In genomic region chr7:5060944-5061773, GRCm38 (mm10) we compare ENCODE assay signal across 8 mouse cellular contexts. TPM values are rescaled to one million over a fixed set of nuclear protein-coding genes. Genes with fewer than 3 reads are reported as not detected.
DNase-seq lines count a peak whose midpoint lies in the region; ATAC-seq lines count a peak whose summit lies in the region.

No protein-coding gene starts in this region.

- peak overlapping the region; percentile 93 for H3K4me3 ChIP-seq in brown adipose tissue, adult 24 weeks (ENCODE audit: insufficient read depth, low read depth, low read length)
- H3K4me3 ChIP-seq in heart, embryonic 13.5 days = peak overlapping the region; percentile 88
- peak overlapping the region; percentile 77 for H3K4me3 ChIP-seq in liver, embryonic 12.5 days
- peak overlapping the region; percentile 56 for H3K4me3 ChIP-seq in stomach, embryonic 15.5 days (replicated peaks)

- peaks cover 10% of the 10 kb centered on the region for H3K36me3 ChIP-seq in heart, embryonic 13.5 days
- H3K36me3 ChIP-seq in liver, embryonic 12.5 days = peaks cover 20% of the 10 kb centered on the region
- no peaks in the 10 kb centered on the region; the same call in 1 of the 2 replicates for H3K36me3 ChIP-seq in stomach, embryonic 15.5 days

- peak; percentile 99 for DNase-seq in CD4-positive, CD25-positive, alpha-beta regulatory T cell, adult 2 months (ENCODE audit: low read depth, low spot score)
- peak; percentile 68 for DNase-seq in fat pad, adult 2 months (ENCODE audit: extremely low read depth, low read depth, low spot score)
- peak; percentile 99 for DNase-seq in kidney, postnatal 10 days
- DNase-seq in natural killer cell, adult 2 months (ENCODE audit: low spot score in 2 of 2) = peak; percentile 98

- H3K4me2 ChIP-seq in heart, embryonic 13.5 days = peak overlapping the region; percentile 96
- H3K4me2 ChIP-seq in liver, embryonic 12.5 days = peak overlapping the region; percentile 96
- peak overlapping the region; percentile 75 for H3K4me2 ChIP-seq in stomach, embryonic 15.5 days

- ATAC-seq in heart, embryonic 13.5 days (ENCODE audit: extremely low read depth, insufficient number of reproducible peaks, low FRiP score, low TSS enrichment) = peak; percentile 76
- ATAC-seq in liver, embryonic 12.5 days = peak; percentile 85
- ATAC-seq in stomach, embryonic 15.5 days (ENCODE audit: insufficient read depth, low FRiP score, low read depth) = peak; percentile 90

- H3K27ac ChIP-seq in brown adipose tissue, adult 24 weeks (replicated peaks; ENCODE audit: low read depth, low read length) = peak overlapping the region; percentile 99
- H3K27ac ChIP-seq in heart, embryonic 13.5 days (replicated peaks) = peak overlapping the region; percentile 99
- peak overlapping the region; percentile 99 for H3K27ac ChIP-seq in liver, embryonic 12.5 days
- peak overlapping the region; percentile 100 for H3K27ac ChIP-seq in stomach, embryonic 15.5 days

- H3K27me3 ChIP-seq in heart, embryonic 13.5 days (replicated peaks) = peaks cover 33% of the 10 kb centered on the region
- H3K27me3 ChIP-seq in liver, embryonic 12.5 days (replicated peaks) = peaks cover 34% of the 10 kb centered on the region
- H3K27me3 ChIP-seq in stomach, embryonic 15.5 days (replicated peaks) = peaks cover 22% of the 10 kb centered on the region

- under 1% methylated on average over 60 of the region's 60 CpGs for WGBS in heart, embryonic 13.5 days
- 0% methylated on average over 60 of the region's 60 CpGs for WGBS in liver, embryonic 12.5 days (ENCODE audit: insufficient replicate concordance)
- under 1% methylated on average over 60 of the region's 60 CpGs for WGBS in stomach, embryonic 15.5 days

- H3K9ac ChIP-seq in heart, embryonic 13.5 days = peak overlapping the region; percentile 97
- H3K9ac ChIP-seq in liver, embryonic 12.5 days = peak overlapping the region; percentile 94
- H3K9ac ChIP-seq in stomach, embryonic 15.5 days = peak overlapping the region; percentile 87

- no peaks in the 10 kb centered on the region for H3K9me3 ChIP-seq in heart, embryonic 13.5 days
- no peaks in the 10 kb centered on the region for H3K9me3 ChIP-seq in liver, embryonic 12.5 days (replicated peaks)
- H3K9me3 ChIP-seq in stomach, embryonic 15.5 days = no peaks in the 10 kb centered on the region

- H3K4me1 ChIP-seq in brown adipose tissue, adult 24 weeks (ENCODE audit: control insufficient read depth, insufficient read depth, insufficient read length, low read length) = peaks cover 9% of the 10 kb centered on the region; the same call in 1 of the 2 replicates
- peaks cover 49% of the 10 kb centered on the region for H3K4me1 ChIP-seq in heart, embryonic 13.5 days
- H3K4me1 ChIP-seq in liver, embryonic 12.5 days = peaks cover 46% of the 10 kb centered on the region
- peaks cover 37% of the 10 kb centered on the region for H3K4me1 ChIP-seq in stomach, embryonic 15.5 days

RNA-seq across cellular contexts. Expression of gene U2af2, which starts 0.8 kb away (rescaled TPM):
- polyA plus RNA-seq in brown adipose tissue, adult 24 weeks (2012; ENCODE audit: insufficient read depth, insufficient read length, missing spikeins) = 44.6 and 58.8 TPM in 2 replicates
- 69.8 and 77.4 TPM in 2 replicates for polyA plus RNA-seq in heart, embryonic 13.5 days (2015; fragmentation: Nextera tagmentation; extraction: Ambion mirVana)
- polyA plus RNA-seq in liver, embryonic 12.5 days (2016; fragmentation: Nextera tagmentation; extraction: Ambion mirVana) = 97.6 and 109 TPM in 2 replicates
- polyA plus RNA-seq in stomach, embryonic 15.5 days (2015; fragmentation: Nextera tagmentation; extraction: Ambion mirVana) = 118 and 124 TPM in 2 replicates

RNA-seq across cellular contexts. Expression of gene Zfp580, which starts 9.8 kb away (rescaled TPM):
- polyA plus RNA-seq in brown adipose tissue, adult 24 weeks (2012; ENCODE audit: insufficient read depth, insufficient read length, missing spikeins) = 4.4 and 5.6 TPM in 2 replicates
- 16.4 and 18.7 TPM in 2 replicates for polyA plus RNA-seq in heart, embryonic 13.5 days (2015; fragmentation: Nextera tagmentation; extraction: Ambion mirVana)
- 5.2 and 5.6 TPM in 2 replicates for polyA plus RNA-seq in liver, embryonic 12.5 days (2016; fragmentation: Nextera tagmentation; extraction: Ambion mirVana)
- 27.7 and 28.6 TPM in 2 replicates for polyA plus RNA-seq in stomach, embryonic 15.5 days (2015; fragmentation: Nextera tagmentation; extraction: Ambion mirVana)

RNA-seq across cellular contexts. Expression of gene Epn1, which starts 18.9 kb away (rescaled TPM):
- 66.5 and 69.5 TPM in 2 replicates for polyA plus RNA-seq in brown adipose tissue, adult 24 weeks (2012; ENCODE audit: insufficient read depth, insufficient read length, missing spikeins)
- 50.2 and 51.4 TPM in 2 replicates for polyA plus RNA-seq in heart, embryonic 13.5 days (2015; fragmentation: Nextera tagmentation; extraction: Ambion mirVana)
- polyA plus RNA-seq in liver, embryonic 12.5 days (2016; fragmentation: Nextera tagmentation; extraction: Ambion mirVana) = 66.2 and 69.1 TPM in 2 replicates
- 54.5 and 59.6 TPM in 2 replicates for polyA plus RNA-seq in stomach, embryonic 15.5 days (2015; fragmentation: Nextera tagmentation; extraction: Ambion mirVana)

RNA-seq across cellular contexts. Expression of gene Zfp784, which starts 22.9 kb away (rescaled TPM):
- polyA plus RNA-seq in brown adipose tissue, adult 24 weeks (2012; ENCODE audit: insufficient read depth, insufficient read length, missing spikeins) = 1.2 and 1.9 TPM in 2 replicates
- polyA plus RNA-seq in heart, embryonic 13.5 days (2015; fragmentation: Nextera tagmentation; extraction: Ambion mirVana) = 5.4 and 5.7 TPM in 2 replicates
- polyA plus RNA-seq in liver, embryonic 12.5 days (2016; fragmentation: Nextera tagmentation; extraction: Ambion mirVana) = 1.1 and 1.3 TPM in 2 replicates
- 5.4 and 6.0 TPM in 2 replicates for polyA plus RNA-seq in stomach, embryonic 15.5 days (2015; fragmentation: Nextera tagmentation; extraction: Ambion mirVana)

RNA-seq across cellular contexts. Expression of gene 4632433K11Rik, which starts 27.2 kb away (rescaled TPM):
- not detected in 2 replicates for polyA plus RNA-seq in brown adipose tissue, adult 24 weeks (2012; ENCODE audit: insufficient read depth, insufficient read length, missing spikeins)
- polyA plus RNA-seq in heart, embryonic 13.5 days (2015; fragmentation: Nextera tagmentation; extraction: Ambion mirVana) = not detected in 2 replicates
- not detected in 2 replicates for polyA plus RNA-seq in liver, embryonic 12.5 days (2016; fragmentation: Nextera tagmentation; extraction: Ambion mirVana)
- polyA plus RNA-seq in stomach, embryonic 15.5 days (2015; fragmentation: Nextera tagmentation; extraction: Ambion mirVana) = not detected in 2 replicates

Comparison
In these comparisons a context has a peak if more than half of its experiments do, and no peak if none do; other contexts are left out.
1. Peak in every context shown above with its lines: DNase-seq, ATAC-seq, H3K4me3 ChIP-seq and H3K27ac ChIP-seq.